Mouse (Mus musculus) liver, postnatal 0 days (tissue): ENCODE results near the gene Rims3. TPM values are rescaled to one million over a fixed set of nuclear protein-coding genes. Genes with fewer than 3 reads are reported as not detected.

ENCODE experiments used
- ATAC-seq: fragments of 200-750 bp; cut with Nextera tagmentation; 2 replicates; pipeline ENCODE4 v1.8.0; 2017; ENCODE audit warnings: mild to moderate bottlenecking, moderate library complexity
- DNase-seq: peaks from one replicate; pipeline ENCODE4 v3.0.0-alpha.2; 2016
- H3K27ac ChIP-seq: fragments of 300-500 bp; sonication (generic); 2 replicates; pipeline ENCODE4 v1.5.1; 2014; ENCODE audit warnings: antibody characterized with exemption, moderate library complexity, mild to moderate bottlenecking, low read depth
- H3K27me3 ChIP-seq: fragments of 300-500 bp; sonication (generic); 2 replicates; pipeline ENCODE4 v1.6.1; 2014; ENCODE audit warnings: low read length, control low read depth, mixed read lengths; ENCODE audit not compliant: insufficient read depth
- H3K36me3 ChIP-seq: fragments of 300-500 bp; sonication (generic); replicated peaks from 2 replicates; pipeline ENCODE4 v1.6.1; 2014; ENCODE audit warnings: mild to moderate bottlenecking, control low read depth, low read length, moderate library complexity, mixed read lengths; ENCODE audit not compliant: insufficient read depth
- H3K4me1 ChIP-seq: fragments of 300-500 bp; sonication (generic); 2 replicates; pipeline ENCODE4 v1.6.1; 2014; ENCODE audit warnings: antibody characterized with exemption, mild to moderate bottlenecking, control low read depth; ENCODE audit not compliant: insufficient read depth
- H3K4me2 ChIP-seq: fragments of 300-500 bp; sonication (generic); 2 replicates; pipeline ENCODE4 v1.6.1; 2014; ENCODE audit warnings: low read depth, mild to moderate bottlenecking, low read length, moderate library complexity, mixed read lengths
- H3K4me3 ChIP-seq: fragments of 300-500 bp; sonication (generic); 2 replicates; pipeline ENCODE4 v1.5.1; 2014; ENCODE audit warnings: low read depth, low read length
- H3K9ac ChIP-seq: fragments of 300-500 bp; sonication (generic); replicated peaks from 2 replicates; pipeline ENCODE4 v1.6.1; 2014; ENCODE audit warnings: mild to moderate bottlenecking, moderate library complexity
- H3K9me3 ChIP-seq: fragments of 300-500 bp; sonication (generic); 2 replicates; pipeline ENCODE4 v1.6.1; 2016; ENCODE audit warnings: mild to moderate bottlenecking, control low read depth, low read length, mixed read lengths
- CTCF ChIP-seq: sonication (generic); IDR thresholded peaks from 2 replicates; pipeline ENCODE4 v1.5.1; 2016; ENCODE audit warnings: antibody characterized with exemption, low read depth
- EP300 ChIP-seq: IDR thresholded peaks from 2 replicates; pipeline ENCODE4 v1.6.1; 2016; ENCODE audit warnings: antibody characterized with exemption, low read depth, mild to moderate bottlenecking
- WGBS: fragments of 180-500 bp; shearing (Covaris S2); extraction: QIAGEN DNeasy Blood & Tissue Kit; methylation state at CpG from one replicate; pipeline ENCODE4 v1.1.7; 2014; ENCODE audit not compliant: insufficient replicate concordance; 5-methylcytosine and 5-hydroxymethylcytosine counted together
- polyA plus RNA-seq: library from polyadenylated mRNA; unstranded; fragments of >200 nt; fragmentation: Nextera tagmentation; extraction: Ambion mirVana; gene quantifications from 2 replicates; pipeline ENCODE4 v1.2.1, GENCODE M21; 2015

Rims3 gene
- polyA plus RNA-seq, 1 experiment from 2014 or later = 0.31 TPM

GRCm38 (mm10) chr4:120909558-120910150 is 55.0 kb downstream of the Rims3 start:
- TF ChIP-seq EP300 (no peak), CTCF (peak; percentile 94)

GRCm38 (mm10) chr4:120911086-120911485 is 56.5 kb downstream of the Rims3 start:
- 83% methylated on average over 6 of the region's 6 CpGs for WGBS
- Histone ChIP-seq H3K4me1 (no peaks in the 10 kb centered on the region), H3K27ac (no peak overlapping the region), H3K9me3 (no peaks in the 10 kb centered on the region), H3K9ac (no peak overlapping the region), H3K36me3 (no peaks in the 10 kb centered on the region), H3K4me2 (no peak overlapping the region), H3K4me3 (no peak overlapping the region), H3K27me3 (no peaks in the 10 kb centered on the region)
- DNase-seq = no peak
- TF ChIP-seq CTCF (no peak), EP300 (no peak)
- ATAC-seq = no peak

More at GRCm38 (mm10) chr4:120909558-120910150, 55.0 kb downstream of the Rims3 start:
- WGBS = 28% methylated on average over 15 of the region's 15 CpGs
- ATAC-seq = no peak
- no peaks in the 10 kb centered on the region for H3K27me3 ChIP-seq
- no peaks in the 10 kb centered on the region for H3K4me1 ChIP-seq
- no peak overlapping the region for H3K9ac ChIP-seq
- DNase-seq = peak; percentile 80
- no peaks in the 10 kb centered on the region for H3K36me3 ChIP-seq
- no peak overlapping the region for H3K27ac ChIP-seq
- H3K9me3 ChIP-seq = no peaks in the 10 kb centered on the region
- H3K4me2 ChIP-seq = no peak overlapping the region
- H3K4me3 ChIP-seq = no peak overlapping the region

GRCm38 (mm10) chr4:120912866-120913265 is 58.2 kb downstream of the Rims3 start:
- 52% methylated on average over 4 of the region's 4 CpGs for WGBS
- Histone ChIP-seq H3K36me3 (no peaks in the 10 kb centered on the region), H3K9ac (no peak overlapping the region), H3K4me2 (no peak overlapping the region), H3K4me1 (no peaks in the 10 kb centered on the region), H3K27me3 (no peaks in the 10 kb centered on the region), H3K9me3 (no peaks in the 10 kb centered on the region), H3K4me3 (no peak overlapping the region), H3K27ac (no peak overlapping the region)
- no peak for DNase-seq
- TF ChIP-seq CTCF (no peak), EP300 (no peak)
- no peak for ATAC-seq

- Histone ChIP-seq H3K9ac (no peak overlapping the region), H3K27me3 (no peaks in the 10 kb centered on the region), H3K4me2 (no peak overlapping the region), H3K9me3 (no peaks in the 10 kb centered on the region), H3K4me3 (no peak overlapping the region), H3K36me3 (no peaks in the 10 kb centered on the region), H3K4me1 (no peaks in the 10 kb centered on the region), H3K27ac (no peak overlapping the region)
- WGBS = 68% methylated on average over 8 of the region's 8 CpGs
- ATAC-seq (no peak), DNase-seq (no peak)
- TF ChIP-seq CTCF = no peak
- TF ChIP-seq EP300 = no peak
Observed at GRCm38 (mm10) chr4:120913443-120913842, 58.8 kb downstream of the Rims3 start.

- H3K4me1 ChIP-seq = no peaks in the 10 kb centered on the region
- no peak for ATAC-seq
- peak overlapping the region; percentile 41; the same call in 1 of the 2 replicates for H3K27ac ChIP-seq
- H3K9ac ChIP-seq = no peak overlapping the region
- H3K27me3 ChIP-seq = no peaks in the 10 kb centered on the region
- no peak for DNase-seq
- no peak overlapping the region for H3K4me2 ChIP-seq
- no peak overlapping the region for H3K4me3 ChIP-seq
- H3K9me3 ChIP-seq = no peaks in the 10 kb centered on the region
- H3K36me3 ChIP-seq = no peaks in the 10 kb centered on the region
- WGBS = 24% methylated on average over 1 of the region's 1 CpGs
- TF ChIP-seq EP300 (no peak), CTCF (no peak)
Observed at GRCm38 (mm10) chr4:120913861-120914260, 59.2 kb downstream of the Rims3 start.

- WGBS = 30% methylated on average over 4 of the region's 4 CpGs
Observed at GRCm38 (mm10) chr4:120914501-120914900, 59.9 kb downstream of the Rims3 start.

More at GRCm38 (mm10) chr4:120914501-120914900, 59.9 kb downstream of the Rims3 start:
- Histone ChIP-seq H3K27me3 (no peaks in the 10 kb centered on the region), H3K27ac (peak overlapping the region; percentile 69), H3K4me2 (peak overlapping the region; percentile 19; the same call in 1 of the 2 replicates), H3K36me3 (no peaks in the 10 kb centered on the region), H3K4me1 (no peaks in the 10 kb centered on the region), H3K9ac (no peak overlapping the region), H3K4me3 (no peak overlapping the region), H3K9me3 (no peaks in the 10 kb centered on the region)
- no peak for DNase-seq
- TF ChIP-seq CTCF (no peak), EP300 (no peak)
- ATAC-seq = peak; percentile 53
